Mouse (Mus musculus) G1E (cell line): ENCODE data around the gene Grip1. TPM values are rescaled to one million over a fixed set of nuclear protein-coding genes. Genes with fewer than 3 reads are reported as not detected.

Source experiments
- ATAC-seq: 2 replicates; pipeline ENCODE4 v1.8.0; 2016; ENCODE audit warnings: mild to moderate bottlenecking; ENCODE audit not compliant: insufficient number of reproducible peaks, poor library complexity, low FRiP score, severe bottlenecking; ENCODE audit errors: extremely low read depth
- DNase-seq: peaks from one replicate; pipeline ENCODE4 v3.0.0; 2012; ENCODE audit warnings: low spot score
- H3K27me3 ChIP-seq: 2 replicates; pipeline ENCODE4 v1.6.1; 2012; ENCODE audit warnings: mild to moderate bottlenecking, low read length, inconsistent platforms; ENCODE audit not compliant: insufficient read depth
- H3K36me3 ChIP-seq: replicated peaks from 2 replicates; pipeline ENCODE3; 2012; ENCODE audit warnings: mild to moderate bottlenecking, inconsistent platforms
- H3K4me1 ChIP-seq: 2 replicates; pipeline ENCODE4 v1.6.1; 2012; ENCODE audit warnings: low read depth, low read length, inconsistent platforms, mixed read lengths; ENCODE audit not compliant: insufficient read depth
- H3K4me3 ChIP-seq: 2 replicates; pipeline ENCODE4 v1.5.1; 2012; ENCODE audit warnings: low read depth, mild to moderate bottlenecking, inconsistent platforms, low read length, moderate library complexity, mixed read lengths
- H3K9me3 ChIP-seq: replicated peaks from 2 replicates; pipeline ENCODE4 v1.6.1; 2012; ENCODE audit warnings: inconsistent platforms
- CTCF ChIP-seq: IDR thresholded peaks from 2 replicates; pipeline ENCODE4 v1.5.1; 2012; ENCODE audit warnings: low read depth, low read length, inconsistent platforms, mixed read lengths
- GATA1 ChIP-seq: IDR thresholded peaks from 2 replicates; pipeline ENCODE4 v1.6.1; 2012; ENCODE audit warnings: borderline replicate concordance, low read length, inconsistent platforms, mixed read lengths
- GATA2 ChIP-seq: IDR thresholded peaks from 2 replicates; pipeline ENCODE4 v1.6.1; 2012; ENCODE audit warnings: low read depth, low read length, inconsistent platforms, borderline replicate concordance
- POLR2AphosphoS5 ChIP-seq: IDR thresholded peaks from 2 replicates; pipeline ENCODE4 v1.6.1; 2012; ENCODE audit warnings: low read depth, low read length, inconsistent platforms; ENCODE audit not compliant: insufficient replicate concordance
- TAL1 ChIP-seq: conservative IDR thresholded peaks from 2 replicates; pipeline ENCODE4 v1.6.1; 2012; ENCODE audit warnings: low read depth, low read length, inconsistent platforms, mixed read lengths
- polyA plus RNA-seq: library from polyadenylated mRNA; stranded (reverse); fragments of >175 nt; gene quantifications from 2 replicates; pipeline ENCODE4 v1.2.3, GENCODE M21; 2012
- total RNA-seq, 2 experiments: library from RNA; stranded (forward) in 1 of 2; stranded (reverse) in 1 of 2; fragments of 200-1000 nt in 1 of 2; fragments of >200 nt in 1 of 2; fragmentation: Nextera tagmentation in 1 of 2; gene quantifications; 2 replicates each; pipeline ENCODE4 v1.2.3; 2014 to 2017

Gene Grip1
- total and polyA plus RNA-seq, 3 experiments = 0.11 TPM; not detected in 2

DNA sequence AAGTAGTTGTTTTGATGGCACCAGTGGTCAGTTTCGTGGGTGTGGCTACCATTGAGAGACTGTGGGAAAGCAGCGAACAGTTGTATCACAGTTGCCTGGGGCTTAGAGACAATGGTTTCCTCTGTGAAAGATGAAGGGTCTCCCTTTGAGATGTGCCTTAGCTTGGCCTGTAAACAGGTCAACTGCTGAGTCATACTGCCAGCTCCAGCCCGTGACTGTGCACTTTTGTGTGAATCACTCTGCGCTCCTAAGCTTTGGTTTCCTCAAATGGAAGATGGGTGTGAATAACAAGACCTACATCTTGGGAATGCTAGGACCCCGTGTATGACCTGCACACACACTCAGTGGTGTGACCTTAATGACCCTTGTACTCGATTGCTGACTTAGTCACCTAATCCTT lies 303.6 kb downstream of the Grip1 start:
- ATAC-seq = no peak
- no peaks in the 10 kb centered on the region for H3K27me3 ChIP-seq
- TF ChIP-seq GATA2 (no peak), CTCF (no peak), GATA1 (no peak), TAL1 (no peak), POLR2AphosphoS5 (no peak)

DNA sequence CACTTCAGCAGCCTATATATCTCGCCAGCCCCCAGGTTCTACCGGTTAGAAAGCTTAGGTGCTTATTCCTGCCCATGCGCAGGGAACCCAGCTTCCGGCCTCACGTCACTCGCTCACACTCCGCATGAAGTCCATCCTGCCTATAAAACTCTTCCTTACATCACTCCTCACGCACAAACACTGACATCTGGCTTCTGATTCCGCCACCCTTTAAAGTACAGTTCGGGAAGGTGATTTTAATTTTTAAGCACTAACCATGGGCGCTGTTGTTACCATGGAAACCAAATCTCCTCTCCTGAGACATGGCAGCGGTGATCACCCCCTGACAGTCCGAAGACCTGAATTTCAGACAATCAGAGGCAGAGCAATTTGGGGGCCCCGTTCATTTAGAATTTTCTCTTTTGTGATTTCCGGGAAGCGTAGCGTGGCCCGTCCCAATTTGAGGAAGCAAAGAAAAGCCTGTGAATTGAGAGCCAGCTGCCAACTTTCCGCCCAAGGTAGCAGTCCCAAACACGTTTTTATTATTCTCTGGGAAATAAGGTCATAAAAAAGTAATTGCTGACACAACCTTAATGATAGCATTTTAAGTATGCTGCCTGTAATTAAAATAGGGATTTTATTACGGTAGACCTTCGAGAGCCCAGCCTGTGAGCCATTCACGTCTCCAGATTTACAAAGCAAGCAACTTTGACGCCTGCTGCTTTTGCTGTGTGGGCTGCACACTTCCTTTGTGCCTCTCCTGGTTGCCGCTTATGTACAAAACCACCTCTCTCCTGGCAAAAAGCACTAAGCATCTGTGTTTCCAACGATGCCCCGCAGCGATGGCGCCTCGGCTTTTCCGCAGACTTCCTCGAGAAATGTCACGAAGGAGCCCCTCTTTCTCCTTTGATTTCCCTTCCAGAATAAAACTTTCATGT lies 308.1 kb downstream of the Grip1 start:
- Histone ChIP-seq H3K4me1 (no peaks in the 10 kb centered on the region), H3K36me3 (no peaks in the 10 kb centered on the region), H3K9me3 (peaks cover 43% of the 10 kb centered on the region), H3K4me3 (no peak overlapping the region), H3K27me3 (no peaks in the 10 kb centered on the region)
- TF ChIP-seq TAL1 = no peak
- TF ChIP-seq POLR2AphosphoS5 = no peak
- TF ChIP-seq GATA1 = no peak
- no peak for TF ChIP-seq CTCF
- TF ChIP-seq GATA2 = no peak
- ATAC-seq (no peak), DNase-seq (no peak)

More for the DNA sequence above, 303.6 kb downstream of the Grip1 start:
- no peak for DNase-seq
- H3K36me3 ChIP-seq = no peaks in the 10 kb centered on the region
- H3K4me1 ChIP-seq = no peaks in the 10 kb centered on the region
- H3K9me3 ChIP-seq = peaks cover 59% of the 10 kb centered on the region
- no peak overlapping the region for H3K4me3 ChIP-seq

DNA sequence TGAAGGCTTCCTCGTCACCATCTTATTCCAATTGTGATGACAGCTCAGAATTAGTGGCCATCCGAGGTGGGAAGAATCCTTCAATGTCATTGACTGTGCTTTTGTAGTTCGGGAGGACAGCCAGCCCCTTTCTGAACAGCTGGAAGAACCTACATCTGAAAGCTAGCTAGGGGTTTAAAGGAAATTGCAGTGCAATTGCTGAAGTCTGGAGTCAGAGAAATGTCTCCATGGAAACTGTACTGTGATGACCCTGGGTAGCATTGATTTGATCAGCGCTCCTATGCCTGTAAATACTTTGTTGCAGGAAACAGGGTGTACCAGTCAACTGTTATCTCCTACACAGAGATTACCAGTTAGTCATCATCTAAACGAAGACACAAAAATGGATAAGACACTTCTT lies 325.2 kb downstream of the Grip1 start:
- Histone ChIP-seq H3K9me3 (peaks cover 50% of the 10 kb centered on the region), H3K27me3 (no peaks in the 10 kb centered on the region), H3K4me3 (no peak overlapping the region), H3K4me1 (no peaks in the 10 kb centered on the region), H3K36me3 (no peaks in the 10 kb centered on the region)
- no peak for ATAC-seq
- TF ChIP-seq POLR2AphosphoS5 (no peak), GATA1 (no peak), GATA2 (no peak), CTCF (no peak), TAL1 (no peak)
- DNase-seq = no peak

DNA sequence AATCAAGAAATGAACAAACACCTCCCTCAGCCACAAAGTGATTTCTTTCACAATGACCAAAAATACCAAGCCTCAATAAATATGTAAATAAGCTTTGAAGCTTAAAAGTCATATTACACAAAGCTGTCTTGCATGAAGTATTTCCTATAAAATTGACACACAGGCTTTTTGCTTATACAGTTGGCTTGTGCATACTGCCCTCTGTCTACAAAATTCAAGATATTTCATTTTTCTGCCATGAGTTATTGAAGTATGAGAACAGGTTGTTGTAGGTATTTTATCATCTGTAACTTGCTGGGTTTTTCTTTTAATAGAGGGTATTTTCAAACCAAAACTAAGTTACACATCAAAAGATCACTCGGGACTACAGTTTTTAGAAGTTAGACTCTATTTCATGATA lies 326.0 kb downstream of the Grip1 start:
- H3K36me3 ChIP-seq = no peaks in the 10 kb centered on the region
- H3K9me3 ChIP-seq = peaks cover 47% of the 10 kb centered on the region
- no peak for ATAC-seq
- no peak for DNase-seq
- H3K4me3 ChIP-seq = no peak overlapping the region
- H3K27me3 ChIP-seq = no peaks in the 10 kb centered on the region
- H3K4me1 ChIP-seq = no peaks in the 10 kb centered on the region
- no peak for TF ChIP-seq TAL1
- no peak for TF ChIP-seq GATA1
- TF ChIP-seq GATA2 = no peak
- TF ChIP-seq CTCF = no peak
- no peak for TF ChIP-seq POLR2AphosphoS5

DNA sequence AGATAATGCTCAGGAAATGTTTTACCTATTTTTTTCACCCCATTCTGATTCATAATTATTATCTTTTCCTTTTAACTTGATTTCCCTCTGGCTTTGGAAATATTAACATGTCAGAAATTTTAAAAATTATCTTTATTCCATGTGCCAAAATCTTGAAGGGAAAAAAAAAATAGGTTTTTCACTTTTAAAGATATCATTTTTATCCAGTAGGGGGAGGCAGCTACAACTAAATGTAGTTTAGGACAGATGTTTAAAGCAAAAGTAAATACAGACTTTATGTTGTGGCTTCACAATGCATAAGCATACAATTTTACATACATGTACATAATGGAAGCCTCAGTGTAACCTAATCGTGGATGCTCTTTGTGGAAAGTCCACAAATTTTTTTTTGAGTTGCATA lies 336.9 kb downstream of the Grip1 start:
- TF ChIP-seq GATA1 = no peak
- TF ChIP-seq CTCF = no peak
- no peak for TF ChIP-seq POLR2AphosphoS5
- TF ChIP-seq TAL1 = no peak
- no peak for TF ChIP-seq GATA2
- DNase-seq (no peak), ATAC-seq (no peak)
- H3K4me3 ChIP-seq = no peak overlapping the region
- peaks cover 45% of the 10 kb centered on the region for H3K9me3 ChIP-seq
- H3K27me3 ChIP-seq = no peaks in the 10 kb centered on the region
- H3K4me1 ChIP-seq = no peaks in the 10 kb centered on the region
- no peaks in the 10 kb centered on the region for H3K36me3 ChIP-seq

DNA sequence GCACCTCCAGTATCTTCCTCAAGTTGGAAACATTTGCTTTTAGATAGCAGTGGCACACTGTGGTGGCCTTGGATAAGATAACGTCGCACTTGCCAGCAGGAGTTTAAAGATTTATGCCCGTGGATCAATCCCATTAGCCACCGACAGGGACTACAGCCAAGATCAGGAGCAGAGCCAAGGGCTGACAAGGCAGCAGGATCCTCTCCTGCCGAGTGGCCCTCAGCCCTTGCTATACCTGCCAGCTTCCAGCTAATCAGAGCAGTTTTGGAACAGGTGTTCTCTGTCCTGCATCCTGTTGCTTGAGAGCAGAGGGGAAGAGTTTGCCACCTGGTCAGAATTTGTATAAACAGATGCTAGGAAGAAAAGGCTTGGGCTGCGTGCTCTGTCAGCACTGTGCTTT lies 348.8 kb downstream of the Grip1 start:
- no peak for TF ChIP-seq GATA2
- TF ChIP-seq POLR2AphosphoS5 = no peak
- TF ChIP-seq GATA1 = no peak
- no peak for TF ChIP-seq CTCF
- TF ChIP-seq TAL1 = no peak
- no peaks in the 10 kb centered on the region for H3K27me3 ChIP-seq
- no peaks in the 10 kb centered on the region for H3K4me1 ChIP-seq
- peaks cover 75% of the 10 kb centered on the region for H3K9me3 ChIP-seq
- no peak for ATAC-seq
- no peak for DNase-seq
- H3K4me3 ChIP-seq = no peak overlapping the region
- H3K36me3 ChIP-seq = no peaks in the 10 kb centered on the region
